Mouse (Mus musculus) embryo, embryonic 10.5 days (tissue): ENCODE results near the gene E2f8.

Experiments used
- DNase-seq: peaks from one replicate; pipeline ENCODE4 v3.0.0-alpha.2; 2015; ENCODE audit warnings: low spot score

E2f8 gene

GRCm38 (mm10) chr7:48881486-48881885 is at the start of gene E2f8:
TSS of gene E2f8 (minus strand) at chr7:48881596.
- DNase-seq, result peak; percentile 90

- peak; percentile 55 for DNase-seq
Measured at GRCm38 (mm10) chr7:48930399-48930798, 49.0 kb upstream of the E2f8 start.

GRCm38 (mm10) chr7:48928364-48928763 is 47.0 kb upstream of the E2f8 start:
- DNase-seq, result peak; percentile 76

- no peak for DNase-seq
Measured at GRCm38 (mm10) chr7:48925214-48925613, 43.8 kb upstream of the E2f8 start.

GRCm38 (mm10) chr7:48923620-48924019 is 42.2 kb upstream of the E2f8 start:
- no peak for DNase-seq

- no peak for DNase-seq
Measured at GRCm38 (mm10) chr7:48918389-48918788, 37.0 kb upstream of the E2f8 start.

GRCm38 (mm10) chr7:48917988-48918387 is 36.6 kb upstream of the E2f8 start:
- DNase-seq, result no peak

GRCm38 (mm10) chr7:48917463-48917862 is 36.1 kb upstream of the E2f8 start:
- no peak for DNase-seq

GRCm38 (mm10) chr7:48914630-48915506 is 33.5 kb upstream of the E2f8 start:
- no peak for DNase-seq

- DNase-seq, result no peak
Measured at GRCm38 (mm10) chr7:48911146-48911545, 29.8 kb upstream of the E2f8 start.

- DNase-seq, result no peak
Measured at GRCm38 (mm10) chr7:48910282-48910681, 28.9 kb upstream of the E2f8 start.

- DNase-seq, result no peak
Measured at GRCm38 (mm10) chr7:48909342-48909671, 27.9 kb upstream of the E2f8 start.

GRCm38 (mm10) chr7:48908521-48909341 is 27.3 kb upstream of the E2f8 start, which contains the start of gene Nav2:
TSS of gene Nav2 (plus strand) at chr7:48908716.
- no peak for DNase-seq

- DNase-seq, result no peak
Measured at GRCm38 (mm10) chr7:48902454-48902853, 21.1 kb upstream of the E2f8 start.

GRCm38 (mm10) chr7:48900408-48901167 is 19.2 kb upstream of the E2f8 start:
- no peak for DNase-seq

GRCm38 (mm10) chr7:48898416-48898815 is 17.0 kb upstream of the E2f8 start:
- no peak for DNase-seq

- DNase-seq, result peak; percentile 65
Measured at GRCm38 (mm10) chr7:48897539-48898163, 16.3 kb upstream of the E2f8 start.

GRCm38 (mm10) chr7:48896051-48896450 is 14.7 kb upstream of the E2f8 start:
- no peak for DNase-seq

- no peak for DNase-seq
Measured at GRCm38 (mm10) chr7:48895475-48895874, 14.1 kb upstream of the E2f8 start.

- DNase-seq, result no peak
Measured at GRCm38 (mm10) chr7:48894763-48895162, 13.4 kb upstream of the E2f8 start.

GRCm38 (mm10) chr7:48894152-48894551 is 12.8 kb upstream of the E2f8 start:
- DNase-seq, result peak; percentile 87

GRCm38 (mm10) chr7:48893093-48893492 is 11.7 kb upstream of the E2f8 start:
- DNase-seq, result no peak
